Mouse (Mus musculus): ENCODE measurements at regions not wholly inside any gene's neighbourhood (a gene's known extent, or its start where the extent isn't known, plus 50 kb on each side); places are given as distances from the start of the nearest gene placed in this dataset.
"Not testable (repeated sequence)": the region's sequence is repeated elsewhere in the genome, so short reads cannot be mapped to it uniquely, and the experiment has no call there.

DNA sequence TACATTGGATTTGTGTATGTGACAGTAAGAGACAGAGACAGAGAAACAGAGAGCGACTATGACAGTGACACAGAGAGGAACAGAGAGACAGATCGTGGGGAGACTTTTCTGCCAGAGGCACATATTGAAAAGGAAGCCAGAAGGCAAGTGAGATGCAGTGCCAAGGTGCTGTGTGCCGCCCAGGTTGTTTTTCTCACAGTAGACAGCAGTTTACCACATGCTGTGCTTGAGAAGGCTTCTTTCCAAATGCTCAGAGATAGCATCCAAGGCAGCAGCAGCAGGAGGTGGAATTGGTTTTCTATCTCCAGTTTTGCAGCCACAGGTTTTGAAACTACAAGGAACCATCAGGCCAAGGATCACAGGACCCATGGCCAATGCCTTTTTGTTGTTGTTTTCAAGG, 466.5 kb downstream of the Lrfn5 start:
- H3K27me3 ChIP-seq (ENCODE audit: control insufficient read depth, insufficient read depth, low read length): no peaks in the 10 kb centered on the region
- no peaks in the 10 kb centered on the region for H3K36me3 ChIP-seq (ENCODE audit: control insufficient read depth, insufficient read depth, low read length)
- no peak overlapping the region for H3K27ac ChIP-seq (ENCODE audit: control insufficient read depth, insufficient read depth, low read depth, low read length)
- no peak overlapping the region for H3K4me3 ChIP-seq (ENCODE audit: control insufficient read depth, low read depth, low read length)
- H3K4me1 ChIP-seq (ENCODE audit: control insufficient read depth, insufficient read depth, low read length): no peaks in the 10 kb centered on the region
- no peak for TF ChIP-seq POLR2A (IDR thresholded peaks at IDR 0.05; ENCODE audit: control insufficient read depth, low read depth, low read length)
- no peak for TF ChIP-seq CTCF (IDR thresholded peaks at IDR 0.05; ENCODE audit: control insufficient read depth, insufficient read depth, insufficient replicate concordance, low read depth, low read length)

- H3K36me3 ChIP-seq (ENCODE audit: control insufficient read depth, insufficient read depth, low read length); H3K27me3 ChIP-seq (ENCODE audit: control insufficient read depth, insufficient read depth, low read length); H3K27ac ChIP-seq (ENCODE audit: control insufficient read depth, insufficient read depth, low read depth, low read length); H3K4me1 ChIP-seq (ENCODE audit: control insufficient read depth, insufficient read depth, low read length); H3K4me3 ChIP-seq (ENCODE audit: control insufficient read depth, low read depth, low read length): not testable (repeated sequence)
Observed at GRCm38 (mm10) chr12:61993858-61994257, 470.9 kb downstream of the Lrfn5 start.

GRCm38 (mm10) chr12:61994294-61994693, 471.3 kb downstream of the Lrfn5 start:
- H3K27ac ChIP-seq (ENCODE audit: control insufficient read depth, insufficient read depth, low read depth, low read length): no peak overlapping the region
- no peaks in the 10 kb centered on the region for H3K27me3 ChIP-seq (ENCODE audit: control insufficient read depth, insufficient read depth, low read length)
- H3K4me3 ChIP-seq (ENCODE audit: control insufficient read depth, low read depth, low read length): peak overlapping the region; percentile 29
- H3K4me1 ChIP-seq (ENCODE audit: control insufficient read depth, insufficient read depth, low read length): no peaks in the 10 kb centered on the region
- TF ChIP-seq CTCF (IDR thresholded peaks at IDR 0.05; ENCODE audit: control insufficient read depth, insufficient read depth, insufficient replicate concordance, low read depth, low read length): no peak
- TF ChIP-seq POLR2A (IDR thresholded peaks at IDR 0.05; ENCODE audit: control insufficient read depth, low read depth, low read length): no peak
- no peaks in the 10 kb centered on the region for H3K36me3 ChIP-seq (ENCODE audit: control insufficient read depth, insufficient read depth, low read length)

GRCm38 (mm10) chr12:62013351-62013750, 490.4 kb downstream of the Lrfn5 start:
- H3K36me3 ChIP-seq (ENCODE audit: control insufficient read depth, insufficient read depth, low read length): no peaks in the 10 kb centered on the region
- H3K4me1 ChIP-seq (ENCODE audit: control insufficient read depth, insufficient read depth, low read length): no peaks in the 10 kb centered on the region
- no peaks in the 10 kb centered on the region for H3K27me3 ChIP-seq (ENCODE audit: control insufficient read depth, insufficient read depth, low read length)
- H3K27ac ChIP-seq (ENCODE audit: control insufficient read depth, insufficient read depth, low read depth, low read length): no peak overlapping the region
- no peak overlapping the region for H3K4me3 ChIP-seq (ENCODE audit: control insufficient read depth, low read depth, low read length)
- TF ChIP-seq POLR2A (IDR thresholded peaks at IDR 0.05; ENCODE audit: control insufficient read depth, low read depth, low read length): no peak
- no peak for TF ChIP-seq CTCF (IDR thresholded peaks at IDR 0.05; ENCODE audit: control insufficient read depth, insufficient read depth, insufficient replicate concordance, low read depth, low read length)

DNA sequence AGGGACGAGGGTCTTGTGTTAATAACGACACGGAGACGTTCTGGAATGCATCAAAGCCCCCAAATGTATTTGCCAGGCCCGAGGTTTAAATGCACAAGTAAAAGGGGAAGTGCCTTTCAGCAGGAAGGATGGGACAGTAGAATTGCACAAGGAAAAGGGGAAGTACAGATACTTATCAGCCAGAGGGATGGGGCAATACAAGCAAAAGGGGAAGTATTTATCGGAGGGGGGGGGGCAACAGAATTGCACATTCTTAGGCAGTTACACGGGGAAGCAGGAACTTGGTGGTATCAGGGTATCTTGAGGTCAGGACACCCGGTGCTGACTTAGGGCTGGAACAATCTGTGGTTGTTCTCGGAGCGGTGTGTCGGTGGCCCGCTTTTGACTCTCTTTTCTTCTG, 494.7 kb downstream of the Lrfn5 start:
- H3K27ac ChIP-seq (ENCODE audit: control insufficient read depth, insufficient read depth, low read depth, low read length); H3K36me3 ChIP-seq (ENCODE audit: control insufficient read depth, insufficient read depth, low read length); H3K27me3 ChIP-seq (ENCODE audit: control insufficient read depth, insufficient read depth, low read length); H3K4me3 ChIP-seq (ENCODE audit: control insufficient read depth, low read depth, low read length); H3K4me1 ChIP-seq (ENCODE audit: control insufficient read depth, insufficient read depth, low read length): not testable (repeated sequence)
